In the genomic region with DNA sequence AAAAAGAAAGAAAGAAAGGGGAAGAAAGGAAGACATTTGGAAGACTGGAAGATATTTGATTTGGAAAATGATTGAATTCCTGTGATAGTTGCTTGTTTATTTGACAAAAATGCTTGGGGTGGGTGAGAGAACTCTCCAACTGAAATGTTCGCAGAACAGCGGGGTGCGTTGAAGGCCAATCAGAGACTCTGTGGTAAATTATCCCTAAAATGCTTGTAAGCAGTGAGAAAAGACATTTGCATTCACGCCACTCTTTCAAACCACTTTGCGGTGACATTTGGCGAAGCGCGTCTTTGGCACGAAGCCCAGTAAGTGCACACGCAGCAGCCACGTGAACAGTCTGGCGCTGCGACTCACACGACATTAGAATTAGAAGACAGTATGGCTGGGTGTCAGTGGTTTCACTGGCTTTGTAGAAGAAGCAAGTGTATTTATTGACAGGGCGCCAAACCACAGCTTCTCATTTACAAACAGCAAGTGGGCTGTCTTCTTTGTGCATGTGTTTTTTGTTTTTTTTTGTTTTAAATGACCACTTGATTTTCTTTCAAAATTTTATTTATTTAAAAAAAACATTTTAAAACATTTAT, we compare ENCODE assay signal across 1 mouse cellular context.
TF ChIP-seq lines count a peak whose summit lies in the region.

No protein-coding gene starts in this region.

TF ChIP-seq in MEL, 35 proteins besides CTCF, POLR2A, EP300 and RAD21 (continued from another document):
- TF ChIP-seq ETS1 (IDR thresholded peaks at IDR 0.05; ENCODE audit: low read depth, low read length) (peak; percentile 80), MAX (IDR thresholded peaks at IDR 0.05; ENCODE audit: low read length) (peak; percentile 93), CHD1 (IDR thresholded peaks at IDR 0.05; ENCODE audit: low read depth, low read length) (no peak), TCF12 (IDR thresholded peaks at IDR 0.05; ENCODE audit: low read depth, low read length) (no peak; the same call in 1 of the 2 replicates), POLR2AphosphoS2 (IDR thresholded peaks at IDR 0.05; ENCODE audit: low read length) (no peak), USF1 (IDR thresholded peaks at IDR 0.05; ENCODE audit: low read depth, low read length) (peak; percentile 87), KAT2A (conservative IDR thresholded peaks at IDR 0.05; ENCODE audit: low read depth, low read length) (no peak), SMC3 (IDR thresholded peaks at IDR 0.05; ENCODE audit: low read depth, low read length) (no peak), MYB (IDR thresholded peaks at IDR 0.05; ENCODE audit: low read depth, low read length) (no peak), MAFK (IDR thresholded peaks at IDR 0.05; ENCODE audit: borderline replicate concordance, low read depth, low read length) (no peak), MAZ (IDR thresholded peaks at IDR 0.05; ENCODE audit: low read depth, low read length) (no peak), NRF1 (IDR thresholded peaks at IDR 0.05; ENCODE audit: insufficient read depth, low read depth, low read length, poor library complexity, severe bottlenecking) (no peak), ZNF384 (IDR thresholded peaks at IDR 0.05; ENCODE audit: low read depth, low read length) (peak; percentile 67), MEF2A (IDR thresholded peaks at IDR 0.05; ENCODE audit: extremely low read depth, insufficient replicate concordance, low read depth, low read length, poor library complexity, severe bottlenecking) (no peak)
